Mouse (Mus musculus): ENCODE results near the gene Olfr316.

DNA sequence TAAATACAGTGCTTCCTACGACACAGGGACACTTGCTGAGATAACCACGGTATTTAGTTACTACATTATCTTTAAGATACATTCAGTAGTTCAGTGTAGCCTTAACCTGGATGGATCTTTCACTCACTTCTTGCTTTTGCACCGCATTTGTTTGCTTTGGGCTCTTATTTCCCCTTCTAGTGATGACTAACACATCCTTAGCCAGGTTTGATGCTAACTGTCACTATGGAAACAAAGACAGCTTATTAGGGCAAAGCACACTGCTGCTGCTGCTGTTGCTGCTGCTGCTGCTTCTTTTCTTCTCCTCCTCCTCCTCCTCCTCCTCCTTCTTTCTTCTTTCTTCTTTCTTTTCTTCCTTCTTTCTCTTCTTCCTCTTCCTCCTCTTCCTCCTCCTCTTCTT is 37.0 kb downstream of the Olfr316 start:
- TF ChIP-seq SIN3A (IDR thresholded peaks at IDR 0.05; ENCODE audit: low read length) (no peak), ELF1 (IDR thresholded peaks at IDR 0.05; ENCODE audit: low read depth, low read length) (no peak)

All from MEL (cell line).